Mouse (Mus musculus) bone marrow macrophage, adult 2 months (primary cell): Measurements from ENCODE around the gene Tsen54.

Experiments used
- CTCF ChIP-seq: IDR thresholded peaks from 2 replicates; pipeline ENCODE4 v1.5.1; 2012; ENCODE audit warnings: low read depth, mild to moderate bottlenecking, low read length, moderate library complexity
- POLR2A ChIP-seq: IDR thresholded peaks from 2 replicates; pipeline ENCODE4 v1.6.1; 2012; ENCODE audit warnings: mild to moderate bottlenecking, low read depth, low read length, borderline replicate concordance

DNA sequence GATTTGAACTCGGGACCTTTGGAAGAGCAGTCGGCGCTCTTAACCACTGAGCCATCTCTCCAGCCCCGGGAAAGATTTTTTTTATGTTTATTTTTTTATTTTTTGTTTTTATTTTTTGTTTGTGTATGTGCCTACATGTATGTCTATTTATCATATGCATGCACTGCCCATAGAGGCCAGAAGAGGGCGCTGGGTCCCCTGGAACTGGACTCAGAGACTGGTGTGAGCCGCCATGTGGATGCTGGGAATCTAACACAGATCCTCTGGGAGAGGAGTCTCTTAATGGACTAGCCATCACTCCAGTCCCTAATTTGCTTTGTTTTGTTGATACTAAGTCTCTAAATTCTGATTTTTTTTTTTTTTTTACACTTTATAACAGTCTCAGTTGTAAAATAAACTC lies 26.5 kb downstream of the Tsen54 start:
- TF ChIP-seq CTCF (no peak), POLR2A (no peak)
